Mouse (Mus musculus) hindbrain, embryonic 11.5 days (tissue): Measurements from ENCODE around the gene Prr12. TPM values are rescaled to one million over a fixed set of nuclear protein-coding genes. Genes with fewer than 3 reads are reported as not detected.
"Not testable (repeated sequence)": the region's sequence is repeated elsewhere in the genome, so short reads cannot be mapped to it uniquely, and the experiment has no call there.

Source experiments
- ATAC-seq: fragments of 200-750 bp; cut with Nextera tagmentation; 2 replicates; pipeline ENCODE4 v1.8.0; 2017; ENCODE audit warnings: mild to moderate bottlenecking, moderate TSS enrichment, moderate library complexity; ENCODE audit not compliant: low FRiP score
- DNase-seq: peaks from one replicate; pipeline ENCODE4 v3.0.0-alpha.2; 2015; ENCODE audit warnings: low spot score
- H3K27ac ChIP-seq: fragments of 300-500 bp; sonication (generic); 2 replicates; pipeline ENCODE4 v1.5.1; 2014; ENCODE audit warnings: mild to moderate bottlenecking, low read depth, low read length
- H3K27me3 ChIP-seq: fragments of 300-500 bp; sonication (generic); 2 replicates; pipeline ENCODE4 v1.6.1; 2014; ENCODE audit warnings: mild to moderate bottlenecking, low read length, moderate library complexity, mixed read lengths; ENCODE audit not compliant: control insufficient read depth, insufficient read depth
- H3K36me3 ChIP-seq: fragments of 300-500 bp; sonication (generic); 2 replicates; pipeline ENCODE4 v1.6.1; 2014; ENCODE audit warnings: mild to moderate bottlenecking, low read length, moderate library complexity, mixed read lengths; ENCODE audit not compliant: control insufficient read depth, insufficient read depth
- H3K4me1 ChIP-seq: fragments of 300-500 bp; sonication (generic); replicated peaks from 2 replicates; pipeline ENCODE4 v1.6.1; 2014; ENCODE audit warnings: low read length, mixed read lengths; ENCODE audit not compliant: control insufficient read depth, insufficient read depth
- H3K4me2 ChIP-seq: fragments of 300-500 bp; sonication (generic); replicated peaks from 2 replicates; pipeline ENCODE4 v1.6.1; 2014; ENCODE audit warnings: mild to moderate bottlenecking, low read depth, low read length
- H3K4me3 ChIP-seq: fragments of 300-500 bp; sonication (generic); 2 replicates; pipeline ENCODE4 v1.5.1; 2014; ENCODE audit warnings: low read depth, low read length
- H3K9ac ChIP-seq: fragments of 300-500 bp; sonication (generic); 2 replicates; pipeline ENCODE4 v1.6.1; 2014; ENCODE audit warnings: low read depth, low read length
- H3K9me3 ChIP-seq: fragments of 300-500 bp; sonication (generic); 2 replicates; pipeline ENCODE4 v1.6.1; 2016; ENCODE audit warnings: low read length; ENCODE audit not compliant: control insufficient read depth
- WGBS: fragments of 180-500 bp; shearing (Covaris S2); extraction: QIAGEN DNeasy Blood & Tissue Kit; methylation state at CpG from one replicate; pipeline ENCODE4 v1.1.7; 2014; 5-methylcytosine and 5-hydroxymethylcytosine counted together
- polyA plus RNA-seq: library from polyadenylated mRNA; unstranded; fragments of >200 nt; fragmentation: Nextera tagmentation; extraction: Ambion mirVana; gene quantifications from 2 replicates; pipeline ENCODE4 v1.2.1, GENCODE M21; 2014

The Prr12 gene
- polyA plus RNA-seq, 1 experiment from 2014 or later = 16.0 TPM

- ATAC-seq = no peak
- Histone ChIP-seq H3K36me3 (peaks cover 23% of the 10 kb centered on the region), H3K4me2 (no peak overlapping the region), H3K9ac (no peak overlapping the region), H3K27ac (no peak overlapping the region), H3K4me1 (no peaks in the 10 kb centered on the region), H3K9me3 (no peaks in the 10 kb centered on the region), H3K27me3 (no peaks in the 10 kb centered on the region), H3K4me3 (no peak overlapping the region)
- no peak for DNase-seq
- 91% methylated on average over 9 of the region's 9 CpGs for WGBS
These were observed 24.9 kb downstream of the Prr12 start for GRCm38 (mm10) chr7:45027761-45028160.

- H3K4me1 ChIP-seq = no peaks in the 10 kb centered on the region
- no peak overlapping the region for H3K27ac ChIP-seq
- no peak overlapping the region for H3K9ac ChIP-seq
- H3K27me3 ChIP-seq = no peaks in the 10 kb centered on the region
- H3K36me3 ChIP-seq = peaks cover 16% of the 10 kb centered on the region
- H3K4me3 ChIP-seq = no peak overlapping the region
- H3K4me2 ChIP-seq = no peak overlapping the region
- no peaks in the 10 kb centered on the region for H3K9me3 ChIP-seq
- 57% methylated on average over 2 of the region's 2 CpGs for WGBS
- DNase-seq (no peak), ATAC-seq (no peak)
These were observed 26.4 kb downstream of the Prr12 start for GRCm38 (mm10) chr7:45026256-45026655.

GRCm38 (mm10) chr7:45025601-45026220 lies 27.0 kb downstream of the Prr12 start:
- ATAC-seq (no peak), DNase-seq (no peak)
- Histone ChIP-seq H3K4me3 (no peak overlapping the region), H3K4me2 (no peak overlapping the region), H3K9me3 (no peaks in the 10 kb centered on the region), H3K27ac (no peak overlapping the region), H3K36me3 (peaks cover 13% of the 10 kb centered on the region; the same call in 1 of the 2 replicates), H3K27me3 (no peaks in the 10 kb centered on the region), H3K4me1 (no peaks in the 10 kb centered on the region), H3K9ac (no peak overlapping the region)
- WGBS = 85% methylated on average over 8 of the region's 8 CpGs

GRCm38 (mm10) chr7:45024281-45025248 lies 28.1 kb downstream of the Prr12 start:
- peaks cover 9% of the 10 kb centered on the region; the same call in 1 of the 2 replicates for H3K36me3 ChIP-seq
- H3K4me3 ChIP-seq = no peak overlapping the region; the same call in 1 of the 2 replicates
- no peaks in the 10 kb centered on the region for H3K27me3 ChIP-seq
- H3K4me2 ChIP-seq = no peak overlapping the region
- no peaks in the 10 kb centered on the region for H3K9me3 ChIP-seq
- DNase-seq = no peak
- no peaks in the 10 kb centered on the region for H3K4me1 ChIP-seq
- no peak overlapping the region for H3K27ac ChIP-seq
- no peak for ATAC-seq
- H3K9ac ChIP-seq = no peak overlapping the region
- WGBS = 91% methylated on average over 15 of the region's 15 CpGs

GRCm38 (mm10) chr7:45023711-45024110 lies 29.0 kb downstream of the Prr12 start:
- H3K27ac ChIP-seq, DNase-seq, H3K4me3 ChIP-seq, H3K4me1 ChIP-seq, ATAC-seq, H3K4me2 ChIP-seq, H3K9ac ChIP-seq, H3K36me3 ChIP-seq, H3K9me3 ChIP-seq, H3K27me3 ChIP-seq: not testable (repeated sequence)
- 73% methylated on average over 5 of the region's 5 CpGs for WGBS

- H3K27ac ChIP-seq = no peak overlapping the region
- DNase-seq (no peak), ATAC-seq (no peak)
- no peaks in the 10 kb centered on the region; the same call in 1 of the 2 replicates for H3K4me1 ChIP-seq
- H3K27me3 ChIP-seq = no peaks in the 10 kb centered on the region; the same call in 1 of the 2 replicates
- 74% methylated on average over 9 of the region's 9 CpGs for WGBS
- H3K36me3 ChIP-seq = no peaks in the 10 kb centered on the region
- H3K4me2 ChIP-seq = no peak overlapping the region
- no peaks in the 10 kb centered on the region for H3K9me3 ChIP-seq
- H3K9ac ChIP-seq = no peak overlapping the region
- no peak overlapping the region for H3K4me3 ChIP-seq
These were observed 32.5 kb downstream of the Prr12 start for GRCm38 (mm10) chr7:45020225-45020624.

- no peak for ATAC-seq
- H3K27ac ChIP-seq = no peak overlapping the region
These were observed 33.6 kb downstream of the Prr12 start for GRCm38 (mm10) chr7:45019031-45019571.

GRCm38 (mm10) chr7:45017242-45018061 lies 35.2 kb downstream of the Prr12 start, which contains the start of gene Rras:
Gene Rras, plus strand, starts transcription at chr7:45017961.
- H3K9ac ChIP-seq = peak within 1 kb of the TSS; percentile 53
- DNase-seq (peak; percentile 86), ATAC-seq (peak; percentile 89)
- peak within 1 kb of the TSS; percentile 80 for H3K4me2 ChIP-seq
- 0% methylated on average over 36 of the region's 36 CpGs for WGBS
- peak within 1 kb of the TSS; percentile 61 for H3K27ac ChIP-seq
- no peaks in the 10 kb centered on the region; the same call in 1 of the 2 replicates for H3K27me3 ChIP-seq
- H3K36me3 ChIP-seq = peaks cover 2% of the 10 kb centered on the region; the same call in 1 of the 2 replicates
- H3K4me3 ChIP-seq = peak within 1 kb of the TSS; percentile 94
- no peaks in the 10 kb centered on the region for H3K9me3 ChIP-seq
- H3K4me1 ChIP-seq = no peaks in the 10 kb centered on the region; the same call in 1 of the 2 replicates

More at GRCm38 (mm10) chr7:45019031-45019571, 33.6 kb downstream of the Prr12 start:
- Histone ChIP-seq H3K4me1 (no peaks in the 10 kb centered on the region; the same call in 1 of the 2 replicates), H3K4me2 (0 out of 2 replicates have a peak overlapping the region, but pooled peaks have one; percentile 3), H3K4me3 (no peak overlapping the region), H3K36me3 (no peaks in the 10 kb centered on the region), H3K27me3 (no peaks in the 10 kb centered on the region; the same call in 1 of the 2 replicates), H3K9ac (no peak overlapping the region), H3K9me3 (no peaks in the 10 kb centered on the region)
- DNase-seq = no peak
- 33% methylated on average over 8 of the region's 8 CpGs for WGBS
